Mouse (Mus musculus) natural killer cell, adult 2 months (primary cell): ENCODE data around the gene Fbxo9.
"Not testable (repeated sequence)": the region's sequence is repeated elsewhere in the genome, so short reads cannot be mapped to it uniquely, and the experiment has no call there.

Source experiments
- DNase-seq, 2 experiments: peaks; one replicate each; pipeline ENCODE4 v3.0.0; 2022; ENCODE audit warnings: low spot score in 2 of 2

Gene Fbxo9

GRCm38 (mm10) chr9:78108796-78109239 is at the start of gene Fbxo9, which contains the start of gene Ick:
Fbxo9 (minus strand) TSS chr9:78109065.
Ick (plus strand) TSS chr9:78109192.
- peak; percentile 90 for DNase-seq

- no peak for DNase-seq
Observed at GRCm38 (mm10) chr9:78157221-78157620, 48.4 kb upstream of the Fbxo9 start.

GRCm38 (mm10) chr9:78154211-78154977 is 45.5 kb upstream of the Fbxo9 start:
- no peak for DNase-seq

GRCm38 (mm10) chr9:78149770-78150169 is 40.9 kb upstream of the Fbxo9 start:
- not testable (repeated sequence) for DNase-seq

GRCm38 (mm10) chr9:78148149-78148548 is 39.3 kb upstream of the Fbxo9 start:
- no peak for DNase-seq

GRCm38 (mm10) chr9:78146627-78147026 is 37.8 kb upstream of the Fbxo9 start:
- DNase-seq: no peak

GRCm38 (mm10) chr9:78146099-78146498 is 37.2 kb upstream of the Fbxo9 start:
- no peak for DNase-seq

GRCm38 (mm10) chr9:78139463-78139862 is 30.6 kb upstream of the Fbxo9 start:
- DNase-seq: no peak

GRCm38 (mm10) chr9:78138044-78138676 is 29.3 kb upstream of the Fbxo9 start:
- DNase-seq: no peak

- DNase-seq: no peak
Observed at GRCm38 (mm10) chr9:78135658-78136057, 26.8 kb upstream of the Fbxo9 start.

- no peak for DNase-seq
Observed at GRCm38 (mm10) chr9:78126643-78127042, 17.8 kb upstream of the Fbxo9 start.

GRCm38 (mm10) chr9:78126007-78126406 is 17.1 kb upstream of the Fbxo9 start:
- no peak for DNase-seq

- no peak for DNase-seq
Observed at GRCm38 (mm10) chr9:78124297-78124696, 15.4 kb upstream of the Fbxo9 start.

- no peak for DNase-seq
Observed at GRCm38 (mm10) chr9:78122939-78123712, 14.3 kb upstream of the Fbxo9 start.

GRCm38 (mm10) chr9:78121985-78122384 is 13.1 kb upstream of the Fbxo9 start:
- no peak for DNase-seq

- DNase-seq: no peak
Observed at GRCm38 (mm10) chr9:78121358-78121757, 12.5 kb upstream of the Fbxo9 start.

- DNase-seq: no peak
Observed at GRCm38 (mm10) chr9:78117690-78118089, 8.8 kb upstream of the Fbxo9 start.

GRCm38 (mm10) chr9:78115746-78116145 is 6.9 kb upstream of the Fbxo9 start:
- DNase-seq: no peak

GRCm38 (mm10) chr9:78113538-78113885 is 4.6 kb upstream of the Fbxo9 start:
- DNase-seq: no peak

- DNase-seq: peak; percentile 75 to 86
Observed at GRCm38 (mm10) chr9:78112770-78113537, 4.1 kb upstream of the Fbxo9 start.

- no peak for DNase-seq
Observed at GRCm38 (mm10) chr9:78111456-78111855, 2.6 kb upstream of the Fbxo9 start.

- peak in 1 of 2 experiments; percentile 4 for DNase-seq
Observed at GRCm38 (mm10) chr9:78109656-78110055, 791 bp upstream of the Fbxo9 start.
